Mouse (Mus musculus) midbrain, embryonic 15.5 days (tissue): ENCODE measurements at regions not wholly inside any gene's neighbourhood (a gene's known extent, or its start where the extent isn't known, plus 50 kb on each side); places are given as distances from the start of the nearest gene placed in this dataset.

Experiments
- ATAC-seq: fragments of 200-750 bp; cut with Nextera tagmentation; replicated peaks from 2 replicates; pipeline ENCODE4 v1.8.0; 2017; ENCODE audit warnings: moderate TSS enrichment
- H3K27ac ChIP-seq: fragments of 300-500 bp; sonication (generic); 2 replicates; pipeline ENCODE4 v1.5.1; 2015; ENCODE audit warnings: mild to moderate bottlenecking, inconsistent platforms
- H3K27me3 ChIP-seq: fragments of 300-500 bp; sonication (generic); replicated peaks from 2 replicates; pipeline ENCODE4 v1.6.1; 2015; ENCODE audit warnings: inconsistent platforms
- H3K36me3 ChIP-seq: fragments of 300-500 bp; sonication (generic); replicated peaks from 2 replicates; pipeline ENCODE4 v1.6.1; 2015; ENCODE audit warnings: inconsistent platforms
- H3K4me1 ChIP-seq: fragments of 300-500 bp; sonication (generic); 2 replicates; pipeline ENCODE4 v1.6.1; 2015; ENCODE audit warnings: inconsistent platforms
- H3K4me2 ChIP-seq: fragments of 300-500 bp; sonication (generic); 2 replicates; pipeline ENCODE4 v1.6.1; 2015; ENCODE audit warnings: inconsistent platforms, mild to moderate bottlenecking, moderate library complexity
- H3K4me3 ChIP-seq: fragments of 300-500 bp; sonication (generic); 2 replicates; pipeline ENCODE4 v1.5.1; 2015; ENCODE audit warnings: mild to moderate bottlenecking, inconsistent platforms
- H3K9ac ChIP-seq: fragments of 300-500 bp; sonication (generic); 2 replicates; pipeline ENCODE4 v1.6.1; 2015; ENCODE audit warnings: mild to moderate bottlenecking, inconsistent platforms
- H3K9me3 ChIP-seq: fragments of 300-500 bp; sonication (generic); 2 replicates; pipeline ENCODE4 v1.6.1; 2016; ENCODE audit warnings: inconsistent platforms
- WGBS: fragments of 180-500 bp; shearing (Covaris S2); methylation state at CpG from one replicate; pipeline ENCODE4 v1.1.7; 2015; ENCODE audit warnings: mixed read lengths; 5-methylcytosine and 5-hydroxymethylcytosine counted together

DNA sequence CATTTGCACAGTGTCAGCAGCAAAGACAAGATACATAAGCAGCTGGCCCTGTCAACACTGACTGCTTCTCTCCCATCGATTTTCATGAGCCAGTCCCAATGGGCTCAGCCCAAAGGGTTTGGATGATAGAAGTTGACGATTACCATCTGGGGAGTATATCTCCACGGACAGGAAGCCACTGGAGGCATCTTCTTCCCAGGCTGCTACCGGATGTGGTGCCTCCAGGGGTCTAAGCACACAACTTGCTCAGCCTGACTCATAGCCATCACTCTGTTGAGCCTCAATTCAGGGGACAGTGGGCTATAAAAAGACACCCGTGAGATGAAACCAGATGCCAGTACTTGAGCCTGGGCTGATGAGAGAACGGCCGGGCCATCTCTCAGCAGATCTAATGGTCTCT is 71.1 kb upstream of the Hif1a start:
- no peaks in the 10 kb centered on the region for H3K9me3 ChIP-seq
- H3K4me3 ChIP-seq: no peak overlapping the region
- H3K36me3 ChIP-seq: no peaks in the 10 kb centered on the region
- H3K4me2 ChIP-seq: no peak overlapping the region
- ATAC-seq: peak; percentile 9; the same call in 1 of the 2 replicates
- peaks cover 15% of the 10 kb centered on the region for H3K4me1 ChIP-seq
- no peaks in the 10 kb centered on the region for H3K27me3 ChIP-seq
- WGBS: 64% methylated on average over 7 of the region's 7 CpGs
- H3K27ac ChIP-seq: peak overlapping the region; percentile 78
- no peak overlapping the region for H3K9ac ChIP-seq

DNA sequence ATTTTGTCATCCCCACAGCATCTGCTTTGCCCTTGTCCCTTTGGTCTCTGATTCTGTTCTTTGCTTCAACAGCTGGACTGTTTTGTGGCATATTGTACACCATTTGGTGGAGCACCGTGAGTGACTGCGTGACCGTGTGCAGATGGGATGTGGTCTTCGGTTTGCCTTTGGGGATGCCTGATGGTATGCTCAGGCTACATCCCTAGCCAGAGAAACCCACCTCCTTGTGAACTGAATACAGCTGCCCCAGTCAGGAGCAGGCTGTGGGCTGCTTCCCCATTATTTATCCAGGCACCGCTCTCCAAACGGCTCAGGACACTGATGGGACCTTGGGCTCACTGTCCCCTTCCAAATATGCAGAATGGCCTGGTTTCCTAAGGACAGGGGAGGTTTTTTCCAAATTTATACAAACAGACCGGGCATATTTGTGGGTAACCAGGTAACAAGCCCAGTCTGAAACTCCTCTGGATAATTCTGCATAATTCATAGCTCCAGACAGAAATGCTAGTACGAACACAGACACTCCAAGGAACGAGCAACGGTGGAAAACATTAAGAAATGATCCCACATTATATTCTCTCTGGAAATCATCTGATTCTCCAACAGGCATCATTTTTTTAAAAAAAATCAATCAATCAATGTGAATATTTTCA is 70.5 kb upstream of the Hif1a start:
- no peaks in the 10 kb centered on the region for H3K36me3 ChIP-seq
- ATAC-seq: peak; percentile 73
- H3K27ac ChIP-seq: peak overlapping the region; percentile 78
- H3K4me1 ChIP-seq: peaks cover 15% of the 10 kb centered on the region
- peak overlapping the region; percentile 33; the same call in 1 of the 2 replicates for H3K4me2 ChIP-seq
- 49% methylated on average over 10 of the region's 10 CpGs for WGBS
- H3K4me3 ChIP-seq: no peak overlapping the region
- H3K9ac ChIP-seq: no peak overlapping the region
- H3K9me3 ChIP-seq: no peaks in the 10 kb centered on the region
- H3K27me3 ChIP-seq: no peaks in the 10 kb centered on the region

DNA sequence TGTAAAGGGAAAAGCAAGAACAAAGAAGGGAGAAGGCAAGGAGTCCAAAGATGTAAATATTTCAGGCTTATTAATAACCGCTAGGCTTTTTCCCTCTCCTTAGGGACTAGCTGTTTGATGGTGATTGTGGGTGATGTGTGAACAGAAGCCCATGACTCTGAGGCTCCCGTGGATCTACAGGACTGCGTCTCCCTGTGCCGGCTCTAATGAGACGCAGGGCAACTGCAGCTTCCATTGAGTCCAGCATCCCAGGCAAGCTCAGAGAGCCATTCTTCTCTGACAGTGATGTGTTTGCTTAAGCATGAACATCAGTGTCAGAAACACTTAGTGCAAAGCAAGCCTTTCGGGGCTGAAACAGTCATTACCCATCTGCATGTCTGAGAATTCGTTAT is 70.0 kb upstream of the Hif1a start:
- peak; percentile 91 for ATAC-seq
- peak overlapping the region; percentile 8; the same call in 1 of the 2 replicates for H3K9ac ChIP-seq
- no peak overlapping the region for H3K4me3 ChIP-seq
- no peaks in the 10 kb centered on the region for H3K27me3 ChIP-seq
- H3K4me1 ChIP-seq: peaks cover 15% of the 10 kb centered on the region
- H3K9me3 ChIP-seq: no peaks in the 10 kb centered on the region
- WGBS: 18% methylated on average over 7 of the region's 7 CpGs
- H3K27ac ChIP-seq: peak overlapping the region; percentile 78
- peak overlapping the region; percentile 33 for H3K4me2 ChIP-seq
- H3K36me3 ChIP-seq: no peaks in the 10 kb centered on the region

DNA sequence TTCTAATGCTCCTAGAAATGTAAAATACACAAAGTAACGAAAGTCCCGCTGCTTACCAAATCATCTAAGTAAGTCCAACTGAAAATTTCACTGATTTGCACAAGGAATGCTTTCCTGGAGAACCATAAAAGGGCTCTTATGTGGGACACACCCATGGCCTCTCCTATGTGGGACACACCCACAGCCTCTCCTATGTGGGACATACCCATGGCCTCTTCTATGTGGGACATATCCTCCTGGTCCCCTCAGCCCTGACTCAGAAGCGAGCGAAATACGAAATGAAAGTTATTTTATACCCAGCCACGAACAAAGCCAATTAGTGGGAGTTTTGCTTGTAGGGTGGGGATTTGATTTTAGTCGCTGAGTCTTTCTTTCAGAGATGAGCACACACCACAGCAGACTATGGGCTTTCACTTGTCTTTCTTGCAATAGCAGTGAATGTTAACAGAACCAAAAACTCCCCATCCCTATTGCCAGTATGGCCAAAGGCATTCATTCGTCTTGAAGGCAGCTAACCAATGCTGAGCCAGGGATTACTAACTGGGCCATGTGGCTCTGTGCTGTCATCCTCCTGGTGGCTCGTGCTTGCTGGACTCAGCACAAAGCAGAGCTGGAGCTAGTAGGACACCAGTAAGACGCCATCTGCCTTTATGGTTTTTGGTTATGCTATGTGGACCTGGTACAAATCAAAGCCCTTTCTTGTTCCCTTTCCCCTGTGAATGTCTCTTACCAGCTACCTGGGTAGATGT is 69.4 kb upstream of the Hif1a start:
- 67% methylated on average over 10 of the region's 10 CpGs for WGBS
- no peak overlapping the region for H3K4me3 ChIP-seq
- H3K36me3 ChIP-seq: no peaks in the 10 kb centered on the region
- H3K9ac ChIP-seq: no peak overlapping the region
- H3K4me2 ChIP-seq: no peak overlapping the region; the same call in 1 of the 2 replicates
- peaks cover 15% of the 10 kb centered on the region for H3K4me1 ChIP-seq
- H3K9me3 ChIP-seq: no peaks in the 10 kb centered on the region
- peak overlapping the region; percentile 78 for H3K27ac ChIP-seq
- ATAC-seq: peak; percentile 63; the same call in 1 of the 2 replicates
- no peaks in the 10 kb centered on the region for H3K27me3 ChIP-seq

DNA sequence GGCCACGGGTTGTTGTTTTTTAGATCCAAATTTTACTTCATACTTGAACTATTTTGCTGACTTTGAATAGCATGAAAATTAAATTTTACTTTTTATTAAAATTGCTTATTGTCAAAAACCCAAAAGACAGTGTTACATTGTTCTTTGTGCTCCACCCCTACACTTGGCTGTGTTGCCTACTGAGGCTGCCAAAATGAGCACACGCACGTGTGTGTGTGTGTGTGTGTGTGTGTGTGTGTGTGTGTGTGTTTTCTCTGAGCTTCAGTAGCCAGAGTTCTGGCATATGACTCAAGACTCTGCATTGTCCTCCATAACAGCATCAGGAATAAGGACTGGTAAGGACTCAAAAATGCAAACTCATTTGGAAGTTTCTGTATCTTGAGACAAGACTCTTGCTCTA is 68.4 kb upstream of the Hif1a start:
- Histone ChIP-seq H3K4me2 (no peak overlapping the region), H3K36me3 (no peaks in the 10 kb centered on the region), H3K9ac (no peak overlapping the region), H3K27me3 (no peaks in the 10 kb centered on the region), H3K27ac (no peak overlapping the region), H3K4me1 (peaks cover 15% of the 10 kb centered on the region), H3K9me3 (no peaks in the 10 kb centered on the region), H3K4me3 (no peak overlapping the region)
- WGBS: 78% methylated on average over 3 of the region's 3 CpGs
- no peak for ATAC-seq

DNA sequence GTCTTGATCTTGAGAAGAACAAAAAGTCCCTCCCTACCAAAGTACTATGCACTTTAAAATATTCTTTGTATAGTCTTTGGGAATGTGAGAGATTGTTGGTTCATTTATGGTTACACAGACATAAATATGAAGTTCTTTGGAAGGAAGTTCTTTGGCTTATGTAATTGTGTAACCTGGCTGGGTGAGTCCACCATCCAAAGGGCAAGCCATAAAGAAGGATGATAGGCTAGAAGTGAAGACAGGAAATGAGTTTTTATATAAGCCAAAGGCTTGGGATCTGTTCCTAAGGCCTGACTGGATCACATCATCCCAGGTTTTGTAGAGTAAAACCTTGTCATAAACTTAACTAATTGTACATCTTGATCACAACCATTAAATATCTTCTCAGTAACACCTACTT is 65.0 kb upstream of the Hif1a start:
- Histone ChIP-seq H3K4me1 (peaks cover 6% of the 10 kb centered on the region), H3K9me3 (no peaks in the 10 kb centered on the region), H3K27me3 (no peaks in the 10 kb centered on the region), H3K36me3 (no peaks in the 10 kb centered on the region), H3K9ac (no peak overlapping the region), H3K4me2 (no peak overlapping the region), H3K4me3 (no peak overlapping the region), H3K27ac (no peak overlapping the region)
- ATAC-seq: no peak

- H3K4me2 ChIP-seq: no peak overlapping the region
- H3K9ac ChIP-seq: no peak overlapping the region
- no peaks in the 10 kb centered on the region for H3K9me3 ChIP-seq
- 81% methylated on average over 1 of the region's 1 CpGs for WGBS
- no peak overlapping the region for H3K4me3 ChIP-seq
- no peaks in the 10 kb centered on the region for H3K36me3 ChIP-seq
- no peaks in the 10 kb centered on the region for H3K4me1 ChIP-seq
- no peaks in the 10 kb centered on the region for H3K27me3 ChIP-seq
- H3K27ac ChIP-seq: no peak overlapping the region
- no peak for ATAC-seq
Observed at GRCm38 (mm10) chr12:73837036-73837435, 64.1 kb upstream of the Hif1a start.

DNA sequence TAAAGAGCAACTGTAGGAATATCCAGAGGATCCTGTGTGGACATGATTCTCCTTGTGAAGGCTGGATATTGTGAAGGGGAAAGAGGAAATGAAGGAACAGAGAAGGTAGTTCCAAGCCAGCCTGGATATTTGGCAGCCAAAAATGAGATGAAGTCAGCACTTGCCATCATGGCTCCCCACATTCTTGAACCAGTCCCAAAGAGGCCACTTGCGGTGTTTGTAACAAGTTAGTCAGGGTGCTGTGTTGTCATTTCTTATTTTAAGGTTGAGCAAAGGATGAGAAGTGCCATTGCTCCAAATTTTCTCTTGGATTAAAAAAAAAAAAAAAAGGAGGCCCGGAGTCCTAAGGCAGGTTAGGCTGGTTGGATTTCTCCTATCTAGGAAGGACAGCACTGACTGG is 63.3 kb upstream of the Hif1a start:
- no peaks in the 10 kb centered on the region for H3K4me1 ChIP-seq
- no peaks in the 10 kb centered on the region for H3K27me3 ChIP-seq
- H3K4me3 ChIP-seq: no peak overlapping the region
- 94% methylated on average over 2 of the region's 2 CpGs for WGBS
- no peaks in the 10 kb centered on the region for H3K9me3 ChIP-seq
- no peaks in the 10 kb centered on the region for H3K36me3 ChIP-seq
- no peak for ATAC-seq
- no peak overlapping the region for H3K9ac ChIP-seq
- no peak overlapping the region for H3K4me2 ChIP-seq
- H3K27ac ChIP-seq: no peak overlapping the region

DNA sequence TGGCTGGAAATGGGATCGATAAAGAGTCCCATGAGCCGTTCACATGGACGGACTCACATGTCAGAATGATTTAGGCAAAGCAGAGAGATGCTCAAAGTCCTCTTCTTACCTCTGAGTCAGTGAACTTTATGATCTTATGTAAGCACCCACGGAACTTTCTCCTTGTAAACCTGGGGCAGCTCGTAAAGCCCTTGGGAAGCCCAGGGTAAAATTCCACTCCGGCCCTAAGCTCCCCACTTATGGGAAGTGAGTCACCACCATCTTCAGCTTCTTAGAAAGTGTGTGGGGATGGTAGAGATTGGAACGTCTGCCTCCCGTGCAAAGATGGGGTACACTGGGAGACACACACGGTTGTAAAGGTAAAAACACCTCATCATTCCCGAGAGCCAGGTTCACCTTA is 62.8 kb upstream of the Hif1a start:
- no peaks in the 10 kb centered on the region for H3K9me3 ChIP-seq
- no peak overlapping the region for H3K4me3 ChIP-seq
- 93% methylated on average over 10 of the region's 10 CpGs for WGBS
- no peak for ATAC-seq
- no peaks in the 10 kb centered on the region for H3K36me3 ChIP-seq
- H3K27me3 ChIP-seq: no peaks in the 10 kb centered on the region
- H3K4me1 ChIP-seq: no peaks in the 10 kb centered on the region
- H3K27ac ChIP-seq: no peak overlapping the region
- H3K4me2 ChIP-seq: no peak overlapping the region
- no peak overlapping the region for H3K9ac ChIP-seq

GRCm38 (mm10) chr12:73842000-73842675 is 59.0 kb upstream of the Hif1a start:
- H3K27ac ChIP-seq: no peak overlapping the region
- no peak overlapping the region for H3K4me2 ChIP-seq
- H3K36me3 ChIP-seq: no peaks in the 10 kb centered on the region
- H3K27me3 ChIP-seq: no peaks in the 10 kb centered on the region
- no peaks in the 10 kb centered on the region; the same call in 1 of the 2 replicates for H3K4me1 ChIP-seq
- H3K9ac ChIP-seq: no peak overlapping the region
- no peak overlapping the region for H3K4me3 ChIP-seq
- H3K9me3 ChIP-seq: no peaks in the 10 kb centered on the region
- WGBS: 81% methylated on average over 9 of the region's 9 CpGs
- ATAC-seq: no peak

GRCm38 (mm10) chr12:73844782-73845181 is 56.4 kb upstream of the Hif1a start:
- Histone ChIP-seq H3K4me1 (peaks cover 5% of the 10 kb centered on the region; the same call in 1 of the 2 replicates), H3K36me3 (no peaks in the 10 kb centered on the region), H3K9ac (no peak overlapping the region), H3K4me3 (no peak overlapping the region), H3K27me3 (no peaks in the 10 kb centered on the region), H3K27ac (no peak overlapping the region), H3K9me3 (no peaks in the 10 kb centered on the region), H3K4me2 (no peak overlapping the region)
- 89% methylated on average over 3 of the region's 3 CpGs for WGBS
- ATAC-seq: no peak

DNA sequence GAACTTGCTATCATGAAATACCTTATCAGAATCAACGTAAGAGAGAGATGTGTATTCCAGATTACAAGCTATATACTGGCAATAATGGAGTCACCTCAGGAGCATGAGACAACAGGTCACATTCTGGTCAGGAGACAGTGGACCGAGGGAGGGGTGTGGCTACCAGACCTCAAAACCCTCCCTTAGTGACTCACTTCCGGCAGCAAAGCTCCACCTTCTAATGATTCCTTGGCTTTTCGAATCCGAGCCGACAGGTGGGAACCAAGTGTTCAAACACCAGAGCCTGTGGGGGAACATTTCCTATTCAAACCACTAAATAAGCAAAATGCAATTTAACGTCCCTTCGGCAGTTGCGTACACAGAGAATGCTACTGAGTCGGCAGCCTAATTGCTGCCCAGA is 54.5 kb upstream of the Hif1a start:
- WGBS: 71% methylated on average over 10 of the region's 10 CpGs

More for the DNA sequence above, 54.5 kb upstream of the Hif1a start:
- Histone ChIP-seq H3K9me3 (no peaks in the 10 kb centered on the region), H3K36me3 (no peaks in the 10 kb centered on the region), H3K27ac (no peak overlapping the region), H3K4me2 (no peak overlapping the region), H3K27me3 (no peaks in the 10 kb centered on the region), H3K4me3 (no peak overlapping the region), H3K9ac (no peak overlapping the region), H3K4me1 (peaks cover 5% of the 10 kb centered on the region; the same call in 1 of the 2 replicates)
- ATAC-seq: no peak
